Mouse (Mus musculus) MEL (cell line): ENCODE results near the gene Gm30191.

Experiments used
- MAZ ChIP-seq: IDR thresholded peaks from 2 replicates; pipeline ENCODE4 v1.6.1; 2012; ENCODE audit warnings: low read depth, mild to moderate bottlenecking, inconsistent platforms, low read length, improper control_type of control experiment
- TCF12 ChIP-seq: IDR thresholded peaks from 2 replicates; pipeline ENCODE4 v1.6.1; 2014; ENCODE audit warnings: low read depth, mild to moderate bottlenecking, inconsistent platforms, low read length, improper control_type of control experiment, moderate library complexity

DNA sequence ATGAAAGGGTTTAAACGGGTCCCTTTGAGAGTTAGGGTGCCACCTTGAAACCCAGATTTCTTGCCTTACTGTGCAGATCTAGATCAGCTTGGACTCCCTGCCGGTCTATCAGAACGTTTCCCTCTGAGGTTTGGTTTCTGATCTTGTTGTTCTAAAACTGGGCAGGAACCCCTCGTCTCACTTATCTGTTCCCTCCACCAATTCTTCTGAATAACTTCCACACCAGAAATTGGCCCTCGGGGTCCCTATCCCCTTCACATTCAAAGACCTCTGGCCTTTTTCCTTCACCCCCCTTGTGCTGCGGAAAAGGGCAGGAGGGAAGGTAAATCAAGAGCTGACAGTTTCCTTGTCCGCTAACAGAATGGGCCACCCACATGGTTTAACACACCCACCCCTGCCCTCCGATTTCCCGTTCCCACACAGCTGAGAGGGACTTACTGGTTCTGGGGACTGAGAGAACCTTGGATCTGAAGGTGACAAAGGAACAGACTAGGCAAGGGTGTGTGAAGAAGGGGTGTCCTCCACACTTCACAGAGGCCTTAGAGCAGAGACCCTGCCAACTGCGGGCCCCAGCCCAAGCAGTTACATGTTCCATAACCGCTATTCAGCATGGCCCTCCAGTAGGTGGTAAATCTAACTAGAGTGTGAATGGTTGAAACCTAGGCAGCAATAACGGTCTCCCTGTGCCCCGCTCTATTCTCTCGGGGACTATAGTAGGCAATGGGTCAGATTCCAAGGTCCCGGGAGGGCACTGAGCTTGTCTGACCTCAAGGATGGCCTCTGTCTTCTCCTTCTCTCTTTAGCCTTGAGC lies 6.4 kb downstream of the Gm30191 start:
- TF ChIP-seq TCF12 (no peak), MAZ (no peak)
